Mouse (Mus musculus) 416B (cell line): ENCODE measurements at regions not wholly inside any gene's neighbourhood (a gene's known extent, or its start where the extent isn't known, plus 50 kb on each side); places are given as distances from the start of the nearest gene placed in this dataset.

Source experiments
- DNase-seq: peaks from one replicate; pipeline ENCODE4 v3.0.0; 2011; ENCODE audit warnings: low read depth

- no peak for DNase-seq
These were observed 136.7 kb downstream of the Gm11011 start for GRCm38 (mm10) chr2:169450801-169451200.

DNA sequence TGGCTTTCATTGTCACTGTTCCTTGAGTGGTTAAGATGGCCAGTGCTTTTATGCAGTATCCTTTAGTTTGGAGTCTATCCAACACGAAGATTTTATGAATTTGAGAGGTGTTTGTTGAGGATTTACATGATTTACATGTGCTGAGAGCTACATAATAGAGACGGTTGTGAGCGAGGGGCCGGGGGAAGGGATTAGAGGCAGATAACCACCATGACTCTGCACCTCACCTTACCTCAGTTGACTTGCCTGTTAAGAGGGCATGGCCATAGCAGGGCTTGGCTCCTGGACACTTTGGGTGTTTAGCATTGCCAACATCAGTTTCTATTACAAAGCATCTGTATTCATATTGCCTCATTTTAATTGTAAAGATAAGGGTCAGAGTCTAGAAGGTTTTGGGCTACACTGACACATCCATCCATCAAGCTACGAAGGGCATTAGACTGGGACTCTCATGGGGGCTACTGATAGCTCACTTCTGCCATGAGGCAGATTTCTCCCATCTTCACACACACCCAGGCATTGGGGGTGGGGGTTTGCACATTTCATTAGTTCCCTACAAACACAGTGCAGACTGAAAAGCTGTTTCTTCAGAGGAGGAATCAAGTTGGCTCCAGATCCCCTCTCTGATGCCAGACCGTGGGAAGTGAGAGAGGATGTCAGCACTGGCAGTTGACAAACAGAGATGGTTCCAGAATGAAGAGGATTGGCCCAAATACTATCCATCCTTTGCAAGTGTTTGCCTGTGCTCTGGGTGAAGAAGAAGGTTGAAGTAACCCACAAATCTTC, 139.9 kb downstream of the Gm11011 start:
- DNase-seq, result no peak

GRCm38 (mm10) chr2:169445877-169446276, 141.7 kb downstream of the Gm11011 start:
- no peak for DNase-seq

- DNase-seq, result no peak
These were observed 142.2 kb downstream of the Gm11011 start for GRCm38 (mm10) chr2:169445371-169445770.

DNA sequence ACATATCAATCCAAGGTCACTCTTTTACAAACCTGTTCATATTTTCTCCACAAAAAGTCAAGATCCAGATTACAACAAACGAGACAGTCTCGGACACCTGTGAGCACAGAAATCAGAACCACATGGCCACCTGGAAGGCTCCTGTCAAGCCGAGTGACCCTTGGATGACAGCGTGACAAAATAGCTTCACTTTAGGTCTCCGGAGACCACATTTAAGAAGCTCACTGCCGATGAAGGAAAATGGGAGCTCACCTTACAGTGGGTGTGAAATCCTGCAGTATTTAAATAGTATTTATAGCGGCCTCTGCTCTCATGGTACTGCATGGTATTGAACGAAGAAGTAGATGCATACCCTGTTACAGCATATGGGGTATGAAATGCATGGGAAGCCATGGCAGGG, 144.3 kb downstream of the Gm11011 start:
- no peak for DNase-seq

DNA sequence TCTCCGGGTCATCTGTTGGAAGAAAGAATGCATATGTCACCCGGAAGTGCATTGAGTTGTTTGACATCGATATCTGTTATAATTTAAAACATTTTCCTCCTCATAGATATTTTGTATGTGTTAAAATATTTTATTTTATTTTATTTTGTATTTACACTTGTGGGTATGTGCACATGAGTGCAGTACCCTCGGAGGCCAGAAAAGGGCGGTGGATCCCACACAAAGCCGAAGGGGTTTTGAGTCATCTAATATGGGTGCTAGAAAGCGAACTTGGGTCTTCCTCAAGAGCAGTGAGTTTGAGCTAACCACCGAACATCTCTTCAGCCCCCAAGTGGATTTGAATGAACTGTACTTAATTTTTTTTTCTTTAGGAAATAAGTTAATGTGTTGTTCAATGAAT, 156.0 kb downstream of the Gm11011 start:
- DNase-seq, result no peak

GRCm38 (mm10) chr2:169429411-169429810, 158.1 kb downstream of the Gm11011 start:
- DNase-seq, result no peak

GRCm38 (mm10) chr2:169424166-169424920, 163.2 kb downstream of the Gm11011 start:
- no peak for DNase-seq

- no peak for DNase-seq
These were observed 175.2 kb downstream of the Gm11011 start for GRCm38 (mm10) chr2:169412361-169412760.

GRCm38 (mm10) chr2:169410080-169410479, 177.5 kb downstream of the Gm11011 start:
- DNase-seq, result no peak

DNA sequence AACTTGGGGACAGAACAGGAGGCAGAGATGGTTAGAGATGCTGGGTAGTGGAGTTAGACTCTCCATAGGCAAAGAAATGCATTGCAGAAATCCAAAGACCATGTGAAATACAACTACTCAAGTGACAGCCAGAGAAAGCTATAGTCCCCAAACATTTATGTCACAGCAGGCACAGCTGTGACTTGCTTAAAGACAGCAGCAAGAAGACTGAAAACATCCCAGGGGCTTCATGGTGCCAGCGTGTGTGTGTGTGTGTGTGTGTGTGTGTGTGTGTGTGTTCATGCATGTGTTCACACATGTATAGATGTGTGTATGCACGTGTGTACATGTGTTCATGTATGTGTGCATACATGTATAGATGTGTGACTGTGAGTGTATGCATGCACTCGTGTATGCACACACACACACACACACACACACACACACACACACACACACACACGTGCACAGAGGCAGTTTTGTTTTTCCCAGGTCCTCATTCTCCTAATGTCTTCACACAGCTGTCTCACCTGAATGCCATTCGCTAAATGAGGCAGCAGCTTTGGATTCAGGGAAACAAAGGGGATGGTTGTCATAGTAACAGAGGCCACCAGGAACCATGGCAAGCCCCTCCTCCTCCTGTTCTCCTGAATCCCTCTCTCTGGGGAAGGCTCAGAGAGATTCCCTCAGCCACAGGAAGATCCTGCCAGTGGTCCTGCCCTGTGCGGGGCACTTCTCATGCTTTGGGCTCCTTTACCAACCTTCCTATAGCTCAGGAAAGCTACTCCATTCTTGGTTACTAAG, 182.4 kb downstream of the Gm11011 start:
- DNase-seq, result no peak

- no peak for DNase-seq
These were observed 189.8 kb downstream of the Gm11011 start for GRCm38 (mm10) chr2:169397758-169398157.

DNA sequence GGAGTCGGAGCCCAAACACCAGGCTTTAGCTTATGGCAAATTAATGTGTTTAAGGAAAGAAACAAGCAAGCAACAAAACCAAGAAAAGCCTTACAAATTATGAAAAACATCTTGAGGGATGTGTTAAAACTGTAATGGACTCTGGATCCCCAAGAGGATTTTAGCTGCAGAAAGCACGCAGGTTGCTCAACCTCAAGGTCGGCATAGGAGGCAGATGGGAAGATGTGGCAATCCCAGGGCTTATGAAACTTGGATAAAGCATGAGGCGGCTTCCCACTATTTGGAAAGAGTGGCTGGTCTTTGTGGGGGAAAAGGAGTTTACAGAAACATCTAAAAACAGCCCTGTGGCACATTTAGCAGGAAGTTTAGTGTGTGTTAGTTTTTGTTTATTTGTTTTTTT, 190.5 kb downstream of the Gm11011 start:
- DNase-seq, result no peak

GRCm38 (mm10) chr2:169396294-169396693, 191.3 kb downstream of the Gm11011 start:
- DNase-seq, result no peak

DNA sequence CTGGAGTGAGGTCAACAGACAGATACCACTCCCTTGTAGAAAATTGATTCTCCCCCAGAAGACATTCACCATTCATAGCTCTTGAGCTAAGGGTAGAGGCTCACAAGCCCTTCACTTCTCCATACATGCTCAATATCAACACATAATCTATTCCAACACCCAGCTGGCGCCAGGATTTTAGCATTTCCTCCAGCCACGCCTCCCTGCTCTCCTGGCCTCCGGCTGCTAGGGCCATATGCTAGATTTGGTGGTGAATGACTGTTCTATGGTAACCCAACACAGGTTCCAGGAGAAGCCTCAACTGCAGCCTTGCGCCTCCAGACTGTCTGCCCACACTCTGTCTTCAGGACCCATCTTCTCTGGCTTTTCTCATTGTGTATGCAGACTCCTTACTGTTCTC, 197.9 kb downstream of the Gm11011 start:
- no peak for DNase-seq

GRCm38 (mm10) chr2:169388569-169388968, 199.0 kb downstream of the Gm11011 start:
- no peak for DNase-seq

DNA sequence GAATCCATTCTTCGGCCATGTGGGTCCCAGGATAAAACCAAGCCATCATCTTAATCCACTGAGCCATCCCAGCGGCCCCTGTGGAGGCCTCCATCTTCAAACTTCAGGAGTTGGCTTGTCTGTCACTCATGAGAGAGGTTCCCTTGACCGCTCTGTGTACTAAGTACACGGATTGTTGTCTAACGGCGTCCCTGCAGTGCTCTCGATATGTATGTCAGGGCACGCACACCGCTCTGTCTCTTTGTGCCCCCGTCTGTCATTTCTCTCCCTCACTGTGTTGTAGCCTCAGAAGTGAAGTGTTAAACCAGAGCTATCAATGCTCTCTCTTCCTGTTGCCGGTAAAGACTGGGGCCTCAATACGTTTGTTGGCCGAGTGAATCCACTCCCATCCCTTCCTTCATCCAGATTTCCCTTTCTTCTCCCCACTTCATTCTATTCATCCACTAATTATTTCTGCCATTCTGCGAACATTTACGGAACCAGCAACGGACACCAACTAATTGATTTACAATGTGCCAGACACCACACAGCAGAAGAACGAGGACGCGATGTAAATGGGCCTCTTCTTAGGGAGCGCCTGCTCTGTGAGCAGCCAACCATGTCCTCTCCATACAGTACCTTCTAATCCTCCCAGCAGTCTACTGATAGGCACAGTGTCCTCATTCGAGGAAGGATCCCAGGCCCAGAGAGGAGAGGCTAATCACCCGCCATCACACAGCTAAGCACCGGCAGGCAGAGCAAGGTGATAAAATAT, 199.6 kb downstream of the Gm11011 start:
- DNase-seq, result no peak

DNA sequence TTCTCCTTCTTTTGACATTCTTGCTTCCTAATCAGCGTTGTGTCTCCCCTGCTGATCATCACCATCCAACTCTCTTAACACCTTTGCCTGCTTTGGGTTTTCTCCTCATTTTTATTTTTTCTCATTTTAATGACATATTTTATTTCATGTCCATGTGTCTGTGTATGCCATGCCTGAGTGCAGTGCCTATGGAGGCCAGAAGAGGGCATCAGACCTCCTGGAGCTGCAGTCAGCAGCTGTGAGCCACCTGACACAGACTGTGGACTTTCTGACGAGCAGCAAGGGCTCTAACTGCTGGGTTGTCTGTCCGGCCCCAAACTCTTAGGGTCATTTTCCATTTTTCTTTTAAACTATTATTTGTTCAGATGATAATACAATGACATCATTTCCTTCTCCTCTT, 203.8 kb downstream of the Gm11011 start:
- no peak for DNase-seq

- no peak for DNase-seq
These were observed 214.5 kb downstream of the Gm11011 start for GRCm38 (mm10) chr2:169373069-169373468.

- DNase-seq, result no peak
These were observed 222.5 kb downstream of the Gm11011 start for GRCm38 (mm10) chr2:169365046-169365445.

DNA sequence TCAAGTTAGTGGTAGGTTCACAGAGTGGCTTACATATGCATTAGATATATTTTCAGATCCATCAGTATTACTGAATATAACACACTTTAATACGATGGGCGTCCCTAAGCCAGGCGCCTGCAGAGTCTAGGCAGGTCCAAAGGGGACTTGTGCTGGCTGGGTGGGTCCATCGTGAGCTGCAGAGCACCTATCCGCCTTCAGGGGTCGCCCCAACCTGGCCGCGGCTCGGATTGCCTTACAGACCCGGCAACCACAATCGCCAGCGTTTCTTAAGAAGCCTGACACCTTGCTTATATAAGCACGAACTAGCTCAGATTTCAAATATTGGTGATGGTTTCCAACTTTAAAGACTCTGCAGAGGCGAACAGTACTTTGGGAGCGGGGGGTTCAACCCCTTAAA, 227.3 kb downstream of the Gm11011 start:
- no peak for DNase-seq

GRCm38 (mm10) chr2:169357400-169357799, 230.1 kb downstream of the Gm11011 start:
- DNase-seq, result no peak
